Mouse (Mus musculus) heart, adult 2 months (tissue): ENCODE measurements around the gene Zfp704.

Experiments used
- CTCF ChIP-seq: fragments of 200-600 bp; IDR thresholded peaks from 2 replicates; pipeline ENCODE4 v1.8.1; 2022; ENCODE audit warnings: antibody characterized with exemption, mild to moderate bottlenecking, moderate library complexity
- EP300 ChIP-seq: fragments of 200-500 bp; IDR thresholded peaks from 2 replicates; pipeline ENCODE4 v1.6.1; 2011; ENCODE audit warnings: low read depth, low read length, control low read depth; ENCODE audit not compliant: insufficient read depth
- POLR2A ChIP-seq: fragments of 200-500 bp; IDR thresholded peaks from 2 replicates; pipeline ENCODE4 v1.6.1; 2011; ENCODE audit warnings: mild to moderate bottlenecking, low read depth, low read length, control low read depth; ENCODE audit not compliant: insufficient read depth

DNA sequence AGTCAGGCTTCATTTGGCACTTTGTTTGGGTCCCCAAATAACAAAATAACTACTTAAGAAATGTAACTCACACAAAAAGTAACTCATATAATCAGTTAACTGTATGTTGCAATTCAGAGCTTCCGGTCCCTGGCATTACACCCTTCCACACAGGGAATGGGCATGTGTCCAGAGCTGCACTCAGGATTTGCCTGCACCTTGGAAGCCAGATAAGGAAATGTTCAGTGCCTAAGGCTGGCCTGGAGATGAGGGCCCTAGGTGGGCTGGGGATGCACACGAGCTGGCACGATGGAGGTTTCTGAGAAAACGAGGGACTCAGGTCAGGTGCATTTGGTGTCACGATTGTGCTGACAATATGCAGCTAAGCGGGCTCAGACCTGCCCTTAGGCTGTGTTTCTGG, 173.6 kb downstream of the Zfp704 start:
- TF ChIP-seq CTCF (no peak), EP300 (no peak), POLR2A (no peak)
